Mouse (Mus musculus): ENCODE results near the gene Mptx1. TPM values are rescaled to one million over a fixed set of nuclear protein-coding genes. Genes with fewer than 3 reads are reported as not detected.

Mptx1 gene
- polyA plus RNA-seq, 1 experiment from 2014 or later: not detected

Other genes with a start within 250 kb of the Mptx1 start
- gene Olfr429, start 246.2 kb upstream of the Mptx1 start, polyA plus RNA-seq (2014; fragmentation: Nextera tagmentation; extraction: Ambion mirVana): not detected in 2 replicates
- not detected in 2 replicates for gene Olfr427, start 233.6 kb upstream of the Mptx1 start, polyA plus RNA-seq (2014; fragmentation: Nextera tagmentation; extraction: Ambion mirVana)
- gene Olfr231, start 209.4 kb upstream of the Mptx1 start, polyA plus RNA-seq (2014; fragmentation: Nextera tagmentation; extraction: Ambion mirVana): not detected in 2 replicates
- gene Olfr424, start 199.0 kb upstream of the Mptx1 start, polyA plus RNA-seq (2014; fragmentation: Nextera tagmentation; extraction: Ambion mirVana): not detected in 2 replicates
- not detected in 2 replicates for gene Olfr420, start 174.9 kb upstream of the Mptx1 start, polyA plus RNA-seq (2014; fragmentation: Nextera tagmentation; extraction: Ambion mirVana)
- gene Spta1, start 157.7 kb upstream of the Mptx1 start, polyA plus RNA-seq (2014; fragmentation: Nextera tagmentation; extraction: Ambion mirVana): 0.27 and 0.38 TPM in 2 replicates
- gene Olfr419, start 78.5 kb upstream of the Mptx1 start, polyA plus RNA-seq (2014; fragmentation: Nextera tagmentation; extraction: Ambion mirVana): not detected in 2 replicates
- not detected in 2 replicates for gene Olfr417, start 34.6 kb downstream of the Mptx1 start, polyA plus RNA-seq (2014; fragmentation: Nextera tagmentation; extraction: Ambion mirVana)
- gene Olfr248, start 60.5 kb downstream of the Mptx1 start, polyA plus RNA-seq (2014; fragmentation: Nextera tagmentation; extraction: Ambion mirVana): not detected in 2 replicates
- not detected in 2 replicates for gene Olfr414, start 93.5 kb downstream of the Mptx1 start, polyA plus RNA-seq (2014; fragmentation: Nextera tagmentation; extraction: Ambion mirVana)
- not detected in 2 replicates for gene Olfr220, start 111.6 kb downstream of the Mptx1 start, polyA plus RNA-seq (2014; fragmentation: Nextera tagmentation; extraction: Ambion mirVana)
- 2.3 and 2.8 TPM in 2 replicates for gene Fmn2, start 171.3 kb downstream of the Mptx1 start, polyA plus RNA-seq (2014; fragmentation: Nextera tagmentation; extraction: Ambion mirVana)

All from stomach, embryonic 14.5 days (tissue).